Mouse (Mus musculus): ENCODE measurements around the gene Cyp2c39. TPM values are rescaled to one million over a fixed set of nuclear protein-coding genes. Genes with fewer than 3 reads are reported as not detected.

Cyp2c39 gene
- not detected for polyA plus RNA-seq (2014; fragmentation: Illumina TruSeq; extraction: RNeasy Lipid Tissue Mini Kit (QIAGEN cat#74804); ENCODE audit: low read depth, low replicate concordance)

GRCm38 (mm10) chr19:39510534-39510933 is at the start of gene Cyp2c39:
Cyp2c39 (plus strand) TSS chr19:39510862.

DNA sequence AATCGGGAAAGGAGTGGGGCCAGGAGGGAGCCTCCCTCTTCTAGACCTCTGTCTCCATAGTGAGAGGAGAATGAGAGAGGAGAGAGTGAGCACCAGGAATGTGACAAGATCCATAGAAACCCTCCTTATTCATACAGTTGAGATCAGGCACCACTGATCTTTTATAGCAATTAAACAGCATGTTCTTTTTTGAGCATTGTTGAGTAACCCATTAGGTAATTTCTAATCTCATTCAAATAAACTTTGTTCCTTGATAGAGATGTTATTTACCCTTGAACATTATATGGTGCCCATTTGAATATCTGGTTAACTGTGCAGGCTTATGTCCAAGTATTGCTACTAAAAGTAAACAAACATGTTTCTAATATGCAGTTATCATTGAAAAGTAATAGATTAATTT is 47.7 kb upstream of the Cyp2c39 start, which contains the start of gene Cyp2c38:
Cyp2c38 (minus strand) TSS at position 135 of the 400 bp plus-strand sequence.

Other genes with a start within 250 kb of the Cyp2c39 start
- not detected for gene Cyp2c29, start 241.5 kb upstream of the Cyp2c39 start, polyA plus RNA-seq (2014; fragmentation: Illumina TruSeq; extraction: RNeasy Lipid Tissue Mini Kit (QIAGEN cat#74804); ENCODE audit: low read depth, low replicate concordance)
- not detected for gene Cyp2c38, start 47.8 kb upstream of the Cyp2c39 start, polyA plus RNA-seq (2014; fragmentation: Illumina TruSeq; extraction: RNeasy Lipid Tissue Mini Kit (QIAGEN cat#74804); ENCODE audit: low read depth, low replicate concordance)
- 1.5 TPM for gene Cyp2c67, start 138.2 kb downstream of the Cyp2c39 start, polyA plus RNA-seq (2014; fragmentation: Illumina TruSeq; extraction: RNeasy Lipid Tissue Mini Kit (QIAGEN cat#74804); ENCODE audit: low read depth, low replicate concordance)
- 343 TPM for gene Cyp2c68, start 230.2 kb downstream of the Cyp2c39 start, polyA plus RNA-seq (2014; fragmentation: Illumina TruSeq; extraction: RNeasy Lipid Tissue Mini Kit (QIAGEN cat#74804); ENCODE audit: low read depth, low replicate concordance)

Measured in sigmoid colon, adult 10 weeks (tissue).